ENCODE assay signal across 24 mouse cellular contexts in genomic region chr5:138745378-138746099, GRCm38 (mm10). TPM values are rescaled to one million over a fixed set of nuclear protein-coding genes. Genes with fewer than 3 reads are reported as not detected.
DNase-seq lines count a peak whose midpoint lies in the region; ATAC-seq lines count a peak whose summit lies in the region.
"Had no signal": no experiment of that assay in that cellular context is flagged by ENCODE, and none has a peak within 500 bp of the region (broad histone marks: within the 10 kb centered on the region; RNA-seq: fewer than 3 reads in every experiment).

No protein-coding gene starts in this region.

- WGBS in forebrain, embryonic 14.5 days, result 83% methylated on average over 5 of the region's 5 CpGs
- 83% methylated on average over 5 of the region's 5 CpGs for WGBS in forebrain, embryonic 13.5 days

- no peaks in the 10 kb centered on the region for H3K9me3 ChIP-seq in forebrain, embryonic 14.5 days (replicated peaks; ENCODE audit: control insufficient read depth, low read length)
- no peaks in the 10 kb centered on the region for H3K9me3 ChIP-seq in forebrain, embryonic 13.5 days (replicated peaks)
- H3K9me3 ChIP-seq: embryonic facial prominence, embryonic 15.5 days; heart, embryonic 13.5 days; hindbrain, embryonic 13.5 days; limb, embryonic 12.5 days; megakaryocyte, embryonic 14.5 days; neural tube, embryonic 12.5 days had no signal

- H3K4me1 ChIP-seq in forebrain, embryonic 14.5 days (ENCODE audit: control insufficient read depth, insufficient read depth, low read length), result peaks cover 4% of the 10 kb centered on the region; the same call in 1 of the 2 replicates
- H3K4me1 ChIP-seq in forebrain, embryonic 13.5 days, result peaks cover 12% of the 10 kb centered on the region
- H3K4me1 ChIP-seq: embryonic facial prominence, embryonic 15.5 days; megakaryocyte, embryonic 14.5 days had no signal

- no peaks in the 10 kb centered on the region for H3K27me3 ChIP-seq in forebrain, embryonic 14.5 days (replicated peaks; ENCODE audit: control insufficient read depth, insufficient read depth, low read length)
- H3K27me3 ChIP-seq in forebrain, embryonic 13.5 days, result no peaks in the 10 kb centered on the region
- H3K27me3 ChIP-seq: embryonic facial prominence, embryonic 15.5 days; hindbrain, embryonic 13.5 days; neural tube, embryonic 12.5 days had no signal

- no peak overlapping the region for H3K9ac ChIP-seq in forebrain, embryonic 14.5 days (ENCODE audit: low read length)
- H3K9ac ChIP-seq in forebrain, embryonic 13.5 days, result no peak overlapping the region
- H3K9ac ChIP-seq: embryonic facial prominence, embryonic 15.5 days; heart, embryonic 13.5 days; hindbrain, embryonic 13.5 days; limb, embryonic 12.5 days; liver, postnatal 0 days; neural tube, embryonic 12.5 days had no signal

- no peaks in the 10 kb centered on the region for H3K36me3 ChIP-seq in forebrain, embryonic 14.5 days (ENCODE audit: control insufficient read depth, insufficient read depth, low read length)
- no peaks in the 10 kb centered on the region for H3K36me3 ChIP-seq in forebrain, embryonic 13.5 days (ENCODE audit: poor library complexity, severe bottlenecking)
- H3K36me3 ChIP-seq: embryonic facial prominence, embryonic 15.5 days; heart, embryonic 13.5 days; hindbrain, embryonic 13.5 days; limb, embryonic 12.5 days; neural tube, embryonic 12.5 days had no signal

- no peak overlapping the region for H3K4me3 ChIP-seq in forebrain, embryonic 14.5 days (ENCODE audit: low read depth, low read length)
- no peak overlapping the region for H3K4me3 ChIP-seq in forebrain, embryonic 13.5 days
- H3K4me3 ChIP-seq: embryonic facial prominence, embryonic 15.5 days; heart, adult 2 months; heart, embryonic 13.5 days; hindbrain, embryonic 13.5 days; limb, embryonic 12.5 days; megakaryocyte, embryonic 14.5 days; neural tube, embryonic 12.5 days had no signal

- no peak overlapping the region for H3K27ac ChIP-seq in forebrain, embryonic 14.5 days (ENCODE audit: low read depth, low read length)
- no peak overlapping the region for H3K27ac ChIP-seq in forebrain, embryonic 13.5 days
- H3K27ac ChIP-seq: embryonic facial prominence, embryonic 15.5 days; heart, adult 2 months; heart, embryonic 13.5 days; hindbrain, embryonic 13.5 days; kidney, postnatal 0 days; limb, embryonic 12.5 days; neural tube, embryonic 12.5 days had no signal

- intact Hi-C loops in heart, postnatal 14 days (cut with DNase I), result no loop called here

- no peak overlapping the region for H3K4me2 ChIP-seq in forebrain, embryonic 14.5 days (ENCODE audit: low read length)
- H3K4me2 ChIP-seq in forebrain, embryonic 13.5 days, result no peak overlapping the region
- H3K4me2 ChIP-seq: embryonic facial prominence, embryonic 15.5 days; heart, embryonic 13.5 days; hindbrain, embryonic 13.5 days; limb, embryonic 12.5 days; liver, embryonic 11.5 days; neural tube, embryonic 12.5 days had no signal

- peak; percentile 34 for DNase-seq in forebrain, embryonic 14.5 days (ENCODE audit: low spot score)
- DNase-seq in cerebellum, adult 9-10 months, result peak; percentile 84
- DNase-seq in gonadal fat pad, adult 2 months (ENCODE audit: low read depth), result peak; percentile 12
- no peak for DNase-seq in heart, postnatal 14 days
- DNase-seq: embryo, embryonic 11 days; gastrocnemius, postnatal 25 days; heart, adult 2 months; kidney, adult 18-20 months; liver, postnatal 0 days; midbrain, embryonic 14.5 days; retina, postnatal 1 day; right cerebral cortex, postnatal 25 days had no signal

- no peak for ATAC-seq in forebrain, embryonic 14.5 days
- no peak; the same call in 1 of the 2 replicates for ATAC-seq in forebrain, embryonic 13.5 days
- peak; percentile 81 for ATAC-seq in cerebellum, adult (ENCODE audit: insufficient number of reproducible peaks, low FRiP score, low TSS enrichment)
- no peak for ATAC-seq in megakaryocyte progenitor cell, adult 5-6 weeks (replicated peaks; ENCODE audit: poor library complexity)
- ATAC-seq: liver, postnatal 0 days; lung, postnatal 0 days had no signal

RNA-seq across cellular contexts. Expression of gene Fam20c, which starts 8.8 kb away (rescaled TPM):
- polyA plus RNA-seq in forebrain, embryonic 14.5 days (2014; fragmentation: Nextera tagmentation; extraction: Ambion mirVana), result 35.7 and 46.9 TPM in 2 replicates
- polyA plus RNA-seq in forebrain, embryonic 13.5 days (2015; fragmentation: Nextera tagmentation; extraction: Ambion mirVana), result 22.6 and 22.8 TPM in 2 replicates
- 27.8 and 28.8 TPM in 2 replicates for polyA plus RNA-seq in gonadal fat pad, adult 2 months (2012; rRNA removed)
- total RNA-seq in heart, postnatal 14 days (2021), result 10 to 100 TPM in 1 of 2 experiments, 1 to 10 TPM in 1; 9.9 to 10.4 TPM
- total RNA-seq in megakaryocyte progenitor cell, adult 5-6 weeks (2015), result 2.0 and 3.4 TPM in 2 replicates
- 2.5 and 6.3 TPM in 2 replicates for total RNA-seq in megakaryocyte progenitor cell, adult 5-6 weeks (2017)

Comparison
In these comparisons a context has a peak if more than half of its experiments do, and no peak if none do; other contexts are left out.
1. DNase-seq: peak in forebrain, embryonic 14.5 days (single experiment), cerebellum, adult 9-10 months (single experiment) and gonadal fat pad, adult 2 months (single experiment); none in heart, postnatal 14 days (0 of 2).